Mouse (Mus musculus) hindbrain, postnatal 0 days (tissue): ENCODE measurements around the gene Plcg2. TPM values are rescaled to one million over a fixed set of nuclear protein-coding genes. Genes with fewer than 3 reads are reported as not detected.
A peak's percentile ranks its signal among the peaks of the same experiment; 100 is the strongest.

ENCODE experiments used
- ATAC-seq: fragments of 200-750 bp; cut with Nextera tagmentation; 2 replicates; pipeline ENCODE4 v1.8.0; 2017; ENCODE audit warnings: mild to moderate bottlenecking, moderate TSS enrichment, moderate library complexity
- DNase-seq: peaks from one replicate; pipeline ENCODE4 v3.0.0-alpha.2; 2015; ENCODE audit warnings: low spot score
- H3K27ac ChIP-seq: fragments of 300-500 bp; sonication (generic); 2 replicates; pipeline ENCODE4 v1.5.1; 2014; ENCODE audit warnings: mild to moderate bottlenecking
- H3K27me3 ChIP-seq: fragments of 300-500 bp; sonication (generic); 2 replicates; pipeline ENCODE4 v1.6.1; 2014; ENCODE audit warnings: low read length, mixed read lengths; ENCODE audit not compliant: insufficient read depth
- H3K36me3 ChIP-seq: fragments of 300-500 bp; sonication (generic); 2 replicates; pipeline ENCODE4 v1.6.1; 2014; ENCODE audit warnings: low read length, mixed read lengths; ENCODE audit not compliant: insufficient read depth
- H3K4me1 ChIP-seq: fragments of 300-500 bp; sonication (generic); 2 replicates; pipeline ENCODE4 v1.6.1; 2014; ENCODE audit warnings: antibody characterized with exemption, low read length, mixed read lengths; ENCODE audit not compliant: insufficient read depth
- H3K4me2 ChIP-seq: fragments of 300-500 bp; sonication (generic); 2 replicates; pipeline ENCODE4 v1.6.1; 2014; ENCODE audit warnings: low read depth, mild to moderate bottlenecking, low read length, moderate library complexity, mixed read lengths
- H3K4me3 ChIP-seq: fragments of 300-500 bp; sonication (generic); 2 replicates; pipeline ENCODE4 v1.5.1; 2014; ENCODE audit warnings: low read length
- H3K9ac ChIP-seq: fragments of 300-500 bp; sonication (generic); replicated peaks from 2 replicates; pipeline ENCODE4 v1.6.1; 2014; ENCODE audit warnings: mild to moderate bottlenecking, low read length, moderate library complexity, mixed read lengths
- H3K9me3 ChIP-seq: fragments of 300-500 bp; sonication (generic); 2 replicates; pipeline ENCODE4 v1.6.1; 2016; ENCODE audit warnings: low read length, mixed read lengths
- CTCF ChIP-seq: IDR thresholded peaks from 2 replicates; pipeline ENCODE4 v1.5.1; 2016; ENCODE audit warnings: antibody characterized with exemption, control low read depth, low read depth
- WGBS: fragments of 180-500 bp; shearing (Covaris S2); extraction: QIAGEN DNeasy Blood & Tissue Kit; methylation state at CpG from one replicate; pipeline ENCODE4 v1.1.7; 2014; 5-methylcytosine and 5-hydroxymethylcytosine counted together
- polyA plus RNA-seq: library from polyadenylated mRNA; unstranded; fragments of >200 nt; fragmentation: Nextera tagmentation; extraction: Ambion mirVana; gene quantifications from 2 replicates; pipeline ENCODE4 v1.2.1, GENCODE M21; 2015
- total RNA-seq: library from RNA; depleted of rRNA; stranded (reverse); fragments of >200 nt; gene quantifications from 2 replicates; pipeline ENCODE4 v1.2.3, GENCODE M21; 2014

The Plcg2 gene
- total and polyA plus RNA-seq, 2 experiments from 2014 or later, result 1.5 to 2.5 TPM

GRCm38 (mm10) chr8:117634406-117634805 is 136.3 kb downstream of the Plcg2 start:
- H3K4me2 ChIP-seq, result no peak overlapping the region
- no peaks in the 10 kb centered on the region for H3K4me1 ChIP-seq
- DNase-seq (no peak), ATAC-seq (no peak)
- H3K27me3 ChIP-seq, result no peaks in the 10 kb centered on the region
- TF ChIP-seq CTCF, result no peak
- H3K36me3 ChIP-seq, result no peaks in the 10 kb centered on the region
- no peaks in the 10 kb centered on the region for H3K9me3 ChIP-seq
- no peak overlapping the region for H3K27ac ChIP-seq
- WGBS, result 89% methylated on average over 7 of the region's 7 CpGs
- no peak overlapping the region for H3K9ac ChIP-seq
- H3K4me3 ChIP-seq, result no peak overlapping the region

- H3K9ac ChIP-seq, result no peak overlapping the region
- no peak overlapping the region for H3K4me3 ChIP-seq
- DNase-seq, result no peak
- H3K4me1 ChIP-seq, result no peaks in the 10 kb centered on the region
- ATAC-seq, result no peak
- no peaks in the 10 kb centered on the region; the same call in 1 of the 2 replicates for H3K9me3 ChIP-seq
- 60% methylated on average over 3 of the region's 3 CpGs for WGBS
- H3K27ac ChIP-seq, result no peak overlapping the region
- no peak overlapping the region for H3K4me2 ChIP-seq
- no peaks in the 10 kb centered on the region for H3K27me3 ChIP-seq
- H3K36me3 ChIP-seq, result no peaks in the 10 kb centered on the region
- TF ChIP-seq CTCF, result no peak
Measured at GRCm38 (mm10) chr8:117637462-117637861, 139.4 kb downstream of the Plcg2 start.

GRCm38 (mm10) chr8:117639631-117640030 is 141.5 kb downstream of the Plcg2 start:
- Histone ChIP-seq H3K27ac (no peak overlapping the region), H3K4me1 (no peaks in the 10 kb centered on the region), H3K9me3 (no peaks in the 10 kb centered on the region; the same call in 1 of the 2 replicates), H3K4me3 (no peak overlapping the region), H3K4me2 (no peak overlapping the region), H3K9ac (no peak overlapping the region), H3K36me3 (no peaks in the 10 kb centered on the region), H3K27me3 (no peaks in the 10 kb centered on the region)
- ATAC-seq (no peak), DNase-seq (no peak)
- WGBS, result 94% methylated on average over 9 of the region's 9 CpGs
- no peak for TF ChIP-seq CTCF

DNA sequence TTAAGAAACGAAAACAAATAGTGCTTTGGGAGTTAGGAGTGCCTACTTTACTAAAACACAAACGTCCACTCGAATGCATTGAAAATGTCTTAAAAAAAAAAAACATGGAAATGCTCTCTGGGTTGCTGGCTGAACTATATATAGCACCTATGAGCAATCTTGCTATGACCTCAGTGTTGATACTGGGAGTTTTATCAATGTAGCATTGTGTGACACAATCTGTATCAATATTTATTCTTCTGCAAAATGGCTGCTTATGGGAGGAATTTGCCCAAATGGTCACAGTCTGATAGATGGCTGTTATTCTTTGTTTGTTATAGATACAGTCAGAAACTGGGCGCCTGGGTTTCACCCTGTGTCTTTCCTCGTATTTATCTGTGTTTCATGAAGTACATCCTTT is 147.4 kb downstream of the Plcg2 start:
- H3K9ac ChIP-seq, result no peak overlapping the region

GRCm38 (mm10) chr8:117646020-117646419 is 147.9 kb downstream of the Plcg2 start:
- TF ChIP-seq CTCF, result peak; percentile 91
- 52% methylated on average over 2 of the region's 2 CpGs for WGBS
- ATAC-seq, result no peak

More for the DNA sequence above, 147.4 kb downstream of the Plcg2 start:
- no peak overlapping the region for H3K4me2 ChIP-seq
- no peaks in the 10 kb centered on the region for H3K36me3 ChIP-seq
- H3K27ac ChIP-seq, result no peak overlapping the region
- H3K27me3 ChIP-seq, result no peaks in the 10 kb centered on the region
- ATAC-seq (no peak), DNase-seq (no peak)
- H3K4me1 ChIP-seq, result no peaks in the 10 kb centered on the region
- H3K9me3 ChIP-seq, result peaks cover 4% of the 10 kb centered on the region; the same call in 1 of the 2 replicates
- 71% methylated on average over 5 of the region's 5 CpGs for WGBS
- TF ChIP-seq CTCF, result no peak
- no peak overlapping the region for H3K4me3 ChIP-seq

DNA sequence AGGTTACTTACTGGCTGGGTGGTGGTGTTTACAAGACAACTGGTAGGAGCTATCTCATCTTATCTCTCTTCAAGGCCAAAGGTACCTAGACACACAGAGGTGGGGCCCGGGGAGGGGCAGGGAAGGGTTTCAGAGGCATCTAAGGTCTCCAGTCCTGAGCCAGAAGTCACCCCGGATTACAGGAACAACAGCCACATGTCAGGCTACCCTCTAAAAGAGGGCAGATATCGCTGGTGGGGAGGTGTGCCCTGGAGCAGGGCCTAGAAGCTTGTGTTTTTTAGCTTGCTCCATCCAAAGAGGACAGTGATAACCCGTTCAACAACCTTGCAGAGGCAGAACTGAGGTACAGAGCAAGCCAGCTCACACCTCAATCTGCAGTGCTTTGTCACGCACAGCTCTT is 148.3 kb downstream of the Plcg2 start:
- 78% methylated on average over 5 of the region's 5 CpGs for WGBS

More at GRCm38 (mm10) chr8:117646020-117646419, 147.9 kb downstream of the Plcg2 start:
- no peak overlapping the region for H3K27ac ChIP-seq
- no peaks in the 10 kb centered on the region for H3K4me1 ChIP-seq
- H3K9ac ChIP-seq, result no peak overlapping the region
- H3K4me2 ChIP-seq, result no peak overlapping the region
- H3K4me3 ChIP-seq, result no peak overlapping the region
- H3K27me3 ChIP-seq, result no peaks in the 10 kb centered on the region
- peak; percentile 86 for DNase-seq
- H3K9me3 ChIP-seq, result peaks cover 4% of the 10 kb centered on the region; the same call in 1 of the 2 replicates
- H3K36me3 ChIP-seq, result no peaks in the 10 kb centered on the region

DNA sequence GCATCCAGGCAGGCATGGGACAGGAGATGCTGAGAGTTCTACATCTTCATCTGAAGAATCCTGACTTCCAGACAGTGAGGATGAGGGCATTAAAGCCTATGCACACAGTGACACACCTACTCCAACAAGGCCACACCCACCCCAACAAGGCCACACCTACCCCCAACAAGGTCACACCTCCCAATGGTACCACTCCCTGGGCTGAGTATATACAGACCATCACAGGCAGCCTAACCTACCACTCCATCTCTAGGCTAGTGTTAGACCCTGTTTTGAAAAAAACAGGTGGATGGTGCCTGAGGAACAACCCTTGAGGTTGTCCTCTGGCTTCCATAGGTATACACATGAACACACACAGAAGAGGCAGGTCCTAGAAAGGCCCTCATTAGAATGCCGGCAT is 154.2 kb downstream of the Plcg2 start:
- DNase-seq (no peak), ATAC-seq (no peak)
- Histone ChIP-seq H3K27me3 (no peaks in the 10 kb centered on the region), H3K4me1 (no peaks in the 10 kb centered on the region), H3K4me3 (no peak overlapping the region), H3K27ac (no peak overlapping the region), H3K9ac (no peak overlapping the region), H3K4me2 (no peak overlapping the region), H3K36me3 (no peaks in the 10 kb centered on the region), H3K9me3 (peaks cover 4% of the 10 kb centered on the region; the same call in 1 of the 2 replicates)
- WGBS, result 82% methylated on average over 1 of the region's 1 CpGs
- no peak for TF ChIP-seq CTCF

More for the DNA sequence above, 148.3 kb downstream of the Plcg2 start:
- no peaks in the 10 kb centered on the region for H3K4me1 ChIP-seq
- H3K36me3 ChIP-seq, result no peaks in the 10 kb centered on the region
- H3K27ac ChIP-seq, result no peak overlapping the region
- no peak for DNase-seq
- peaks cover 4% of the 10 kb centered on the region; the same call in 1 of the 2 replicates for H3K9me3 ChIP-seq
- no peaks in the 10 kb centered on the region for H3K27me3 ChIP-seq
- no peak overlapping the region for H3K4me2 ChIP-seq
- H3K9ac ChIP-seq, result no peak overlapping the region
- no peak overlapping the region for H3K4me3 ChIP-seq
- no peak for TF ChIP-seq CTCF
- ATAC-seq, result no peak
